Mouse (Mus musculus) midbrain, postnatal 0 days (tissue): ENCODE measurements around the gene Tmem262. TPM values are rescaled to one million over a fixed set of nuclear protein-coding genes. Genes with fewer than 3 reads are reported as not detected.

Experiments
- ATAC-seq: fragments of 200-750 bp; cut with Nextera tagmentation; 2 replicates; pipeline ENCODE4 v1.8.0; 2017; ENCODE audit warnings: moderate number of reproducible peaks, mild to moderate bottlenecking, moderate TSS enrichment, moderate library complexity; ENCODE audit not compliant: low FRiP score
- DNase-seq: peaks from one replicate; pipeline ENCODE4 v3.0.0-alpha.2; 2015; ENCODE audit warnings: low spot score
- H3K27ac ChIP-seq: fragments of 300-500 bp; sonication (generic); 2 replicates; pipeline ENCODE4 v1.5.1; 2014; ENCODE audit warnings: low read depth, mild to moderate bottlenecking, low read length, mixed read lengths
- H3K27me3 ChIP-seq: fragments of 300-500 bp; sonication (generic); 2 replicates; pipeline ENCODE4 v1.6.1; 2014; ENCODE audit warnings: low read length, control low read depth, mixed read lengths; ENCODE audit not compliant: insufficient read depth
- H3K36me3 ChIP-seq: fragments of 300-500 bp; sonication (generic); 2 replicates; pipeline ENCODE4 v1.6.1; 2014; ENCODE audit warnings: low read length, control low read depth, mixed read lengths; ENCODE audit not compliant: insufficient read depth
- H3K4me1 ChIP-seq: fragments of 300-500 bp; sonication (generic); 2 replicates; pipeline ENCODE4 v1.6.1; 2014; ENCODE audit warnings: mild to moderate bottlenecking, control low read depth, antibody characterized with exemption, low read length, mixed read lengths; ENCODE audit not compliant: insufficient read depth
- H3K4me2 ChIP-seq: fragments of 300-500 bp; sonication (generic); 2 replicates; pipeline ENCODE4 v1.6.1; 2014; ENCODE audit warnings: low read depth, mild to moderate bottlenecking, low read length, mixed read lengths; ENCODE audit not compliant: poor library complexity, severe bottlenecking
- H3K4me3 ChIP-seq: fragments of 300-500 bp; sonication (generic); 2 replicates; pipeline ENCODE4 v1.5.1; 2014; ENCODE audit warnings: low read depth, mild to moderate bottlenecking, low read length, moderate library complexity
- H3K9ac ChIP-seq: fragments of 300-500 bp; sonication (generic); replicated peaks from 2 replicates; pipeline ENCODE4 v1.6.1; 2014; ENCODE audit warnings: mild to moderate bottlenecking, low read length, moderate library complexity, mixed read lengths; ENCODE audit not compliant: poor library complexity, severe bottlenecking
- H3K9me3 ChIP-seq: fragments of 300-500 bp; sonication (generic); 2 replicates; pipeline ENCODE4 v1.6.1; 2016; ENCODE audit warnings: low read length, control low read depth
- CTCF ChIP-seq: IDR thresholded peaks from 2 replicates; pipeline ENCODE4 v1.5.1; 2016; ENCODE audit warnings: antibody characterized with exemption, mild to moderate bottlenecking
- WGBS: fragments of 180-500 bp; shearing (Covaris S2); extraction: QIAGEN DNeasy Blood & Tissue Kit; methylation state at CpG from one replicate; pipeline ENCODE4 v1.1.7; 2014; 5-methylcytosine and 5-hydroxymethylcytosine counted together
- polyA plus RNA-seq: library from polyadenylated mRNA; unstranded; fragments of >200 nt; fragmentation: Nextera tagmentation; extraction: Ambion mirVana; gene quantifications from 2 replicates; pipeline ENCODE4 v1.2.1, GENCODE M21; 2015
- total RNA-seq: library from RNA; depleted of rRNA; stranded (reverse); fragments of >200 nt; gene quantifications from 2 replicates; pipeline ENCODE4 v1.2.3, GENCODE M21; 2014

The Tmem262 gene
- total and polyA plus RNA-seq, 2 experiments from 2014 or later: not detected

DNA sequence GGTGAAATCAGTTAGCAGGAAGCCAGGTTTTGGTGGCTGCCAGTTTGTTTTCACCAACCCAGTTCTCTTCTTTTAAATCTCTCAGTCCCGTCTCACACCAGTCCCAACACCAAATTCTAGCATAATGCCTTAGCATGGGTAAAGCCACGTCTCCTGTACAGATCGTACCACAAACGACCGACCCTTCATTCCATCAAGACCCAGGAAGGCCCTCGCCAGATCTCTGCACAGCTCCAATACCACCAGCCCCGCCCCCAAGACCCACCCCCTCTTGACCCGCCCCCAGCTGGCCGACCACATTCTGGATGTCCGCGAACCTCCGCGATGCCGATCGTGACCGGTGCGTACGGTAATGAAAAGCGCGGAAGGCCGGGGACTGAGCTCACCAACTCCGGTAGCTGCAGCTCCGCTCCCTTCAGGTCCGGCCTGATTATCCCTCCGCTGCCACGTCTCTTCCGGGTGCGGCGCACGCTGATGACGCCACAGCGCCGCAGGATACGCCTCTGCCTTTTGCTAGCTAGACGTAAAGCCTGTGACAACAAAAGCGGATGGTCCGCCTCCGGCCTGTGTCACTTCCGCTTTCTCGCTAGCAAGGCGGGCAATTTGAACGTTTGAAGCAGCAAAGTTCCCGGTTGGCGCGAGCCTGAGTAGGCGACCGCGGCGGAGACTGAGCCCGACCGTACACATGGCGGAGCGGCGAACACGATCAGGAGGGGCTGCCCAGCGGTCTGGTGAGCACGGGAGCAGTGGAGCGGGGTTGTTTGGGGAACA lies 4.8 kb downstream of the Tmem262 start, which contains the start of the genes Zfpl1 and Cdca5:
TSS of gene Zfpl1 (minus strand) at position 479 of the 771 bp plus-strand sequence.
TSS of gene Cdca5 (plus strand) at position 506 of the 771 bp plus-strand sequence.
- H3K4me3 ChIP-seq: peak within 1 kb of the TSS; percentile 70
- under 1% methylated on average over 58 of the region's 58 CpGs for WGBS
- TF ChIP-seq CTCF: no peak

DNA sequence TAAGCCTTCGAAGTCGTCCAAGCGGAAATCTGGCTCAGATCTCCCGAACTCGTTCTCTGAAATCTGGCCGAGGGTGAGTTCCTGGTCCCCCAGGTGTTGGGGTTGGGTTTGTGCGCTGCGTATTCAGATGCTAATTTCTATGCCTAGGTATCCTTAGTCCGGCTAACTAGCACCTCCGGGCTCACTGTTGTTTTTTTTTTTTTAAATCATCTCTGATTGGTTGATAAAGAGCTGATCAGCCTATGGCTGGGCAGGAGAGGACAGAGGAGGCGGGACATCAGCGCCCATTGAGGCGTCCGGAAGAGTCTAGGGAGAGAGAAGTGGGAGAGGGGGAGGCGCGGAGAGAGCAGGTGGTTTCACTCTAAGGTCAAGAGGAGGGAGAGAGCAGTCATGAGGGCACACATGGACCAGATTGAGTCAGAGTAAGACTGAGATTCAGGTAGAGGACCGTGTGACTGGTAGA lies 5.6 kb downstream of the Tmem262 start:
- Histone ChIP-seq H3K4me2 (peak overlapping the region; percentile 93), H3K36me3 (peaks cover 15% of the 10 kb centered on the region), H3K27me3 (no peaks in the 10 kb centered on the region), H3K27ac (no peak overlapping the region), H3K4me1 (peaks cover 7% of the 10 kb centered on the region; the same call in 1 of the 2 replicates), H3K4me3 (peak overlapping the region; percentile 70), H3K9me3 (no peaks in the 10 kb centered on the region), H3K9ac (no peak overlapping the region)
- TF ChIP-seq CTCF: no peak
- DNase-seq (peak; percentile 61), ATAC-seq (no peak)
- 1% methylated on average over 17 of the region's 17 CpGs for WGBS

More for the DNA sequence above, 4.8 kb downstream of the Tmem262 start, which contains the start of the genes Zfpl1 and Cdca5:
- DNase-seq: peak; percentile 99
- H3K27me3 ChIP-seq: no peaks in the 10 kb centered on the region
- peak within 1 kb of the TSS; percentile 63 for H3K9ac ChIP-seq
- H3K4me1 ChIP-seq: peaks cover 7% of the 10 kb centered on the region; the same call in 1 of the 2 replicates
- peaks cover 22% of the 10 kb centered on the region for H3K36me3 ChIP-seq
- peak within 1 kb of the TSS; percentile 93 for H3K4me2 ChIP-seq
- peak; percentile 88 for ATAC-seq
- H3K9me3 ChIP-seq: no peaks in the 10 kb centered on the region
- H3K27ac ChIP-seq: peak within 1 kb of the TSS; percentile 65

DNA sequence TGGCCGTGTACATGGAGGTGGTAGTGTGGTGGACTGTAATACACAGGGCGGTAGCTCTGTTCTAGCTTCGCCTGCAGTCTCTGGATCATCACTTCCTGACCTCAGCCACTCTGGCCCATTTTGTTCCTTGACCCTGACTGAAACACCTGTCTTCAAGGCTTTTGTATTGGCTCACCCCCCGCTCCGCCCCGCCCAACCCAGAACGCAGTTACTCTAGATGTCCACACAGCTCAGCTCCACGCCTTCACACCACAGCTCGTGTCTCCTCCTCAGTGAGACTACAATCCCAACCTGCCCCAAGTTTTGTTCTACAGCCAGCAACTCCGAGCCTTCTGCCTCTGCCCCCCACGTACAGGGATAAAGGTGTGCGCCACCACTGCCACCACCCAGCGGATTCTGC lies 9.0 kb downstream of the Tmem262 start:
- WGBS: 95% methylated on average over 13 of the region's 13 CpGs

DNA sequence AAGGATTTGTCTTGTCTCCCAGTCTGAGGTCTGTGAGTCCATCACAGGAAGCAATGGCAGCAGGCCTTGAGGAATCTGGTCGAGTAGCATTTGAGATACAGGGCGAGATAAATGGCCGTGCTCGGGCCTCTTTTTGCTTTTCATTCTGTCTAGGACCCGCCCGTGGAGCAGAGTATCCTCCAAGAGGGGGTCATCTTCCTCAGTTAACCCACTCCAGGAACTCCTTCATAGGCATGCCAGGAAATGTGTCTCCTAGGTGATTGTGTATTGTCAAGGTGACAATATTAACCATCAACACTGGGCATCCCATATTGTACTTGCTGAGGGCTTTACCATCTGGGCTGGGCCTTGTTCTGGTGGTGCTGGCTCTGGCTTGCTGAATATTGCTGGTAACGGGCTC lies 14.3 kb downstream of the Tmem262 start, which contains the start of gene AC131692.1:
TSS of gene AC131692.1 (plus strand) at position 301 of the 400 bp plus-strand sequence.
- no peaks in the 10 kb centered on the region for H3K9me3 ChIP-seq
- no peaks in the 10 kb centered on the region for H3K36me3 ChIP-seq
- ATAC-seq: no peak
- H3K4me1 ChIP-seq: no peaks in the 10 kb centered on the region
- H3K9ac ChIP-seq: no peak within 1 kb of the TSS
- no peaks in the 10 kb centered on the region for H3K27me3 ChIP-seq
- DNase-seq: no peak
- no peak within 1 kb of the TSS for H3K4me3 ChIP-seq
- H3K4me2 ChIP-seq: no peak within 1 kb of the TSS
- TF ChIP-seq CTCF: no peak
- WGBS: 94% methylated on average over 7 of the region's 7 CpGs
- H3K27ac ChIP-seq: no peak within 1 kb of the TSS

More for the DNA sequence above, 9.0 kb downstream of the Tmem262 start:
- no peak overlapping the region for H3K27ac ChIP-seq
- H3K4me1 ChIP-seq: peaks cover 5% of the 10 kb centered on the region; the same call in 1 of the 2 replicates
- H3K4me2 ChIP-seq: no peak overlapping the region
- DNase-seq (no peak), ATAC-seq (no peak)
- H3K4me3 ChIP-seq: no peak overlapping the region
- no peak for TF ChIP-seq CTCF
- H3K9ac ChIP-seq: no peak overlapping the region
- no peaks in the 10 kb centered on the region for H3K27me3 ChIP-seq
- no peaks in the 10 kb centered on the region for H3K36me3 ChIP-seq
- no peaks in the 10 kb centered on the region for H3K9me3 ChIP-seq

DNA sequence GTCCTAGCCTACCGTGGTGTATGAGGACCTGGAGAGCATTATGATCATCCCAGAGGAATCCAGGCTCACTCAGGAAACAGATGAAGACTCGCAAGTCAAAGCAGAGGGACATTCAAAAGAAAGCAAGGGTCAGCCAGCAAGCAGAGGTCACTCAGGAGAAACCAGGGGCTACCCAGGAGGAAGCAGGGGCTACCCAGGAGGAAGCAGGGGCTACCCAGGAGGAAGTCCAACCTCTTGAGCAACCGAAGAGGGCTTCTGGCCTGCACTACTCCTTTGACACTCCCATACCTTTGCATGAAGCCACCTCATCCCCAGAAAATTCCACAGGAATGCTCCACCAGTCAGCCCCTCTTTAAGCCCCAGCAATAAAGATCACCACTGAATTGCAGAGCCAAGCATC lies 18.0 kb downstream of the Tmem262 start:
- H3K4me2 ChIP-seq: no peak overlapping the region
- H3K9me3 ChIP-seq: no peaks in the 10 kb centered on the region
- no peak for TF ChIP-seq CTCF
- H3K27me3 ChIP-seq: no peaks in the 10 kb centered on the region
- H3K36me3 ChIP-seq: no peaks in the 10 kb centered on the region
- DNase-seq: no peak
- no peak for ATAC-seq
- no peaks in the 10 kb centered on the region for H3K4me1 ChIP-seq
- no peak overlapping the region for H3K9ac ChIP-seq
- H3K4me3 ChIP-seq: no peak overlapping the region
- 93% methylated on average over 3 of the region's 3 CpGs for WGBS
- no peak overlapping the region for H3K27ac ChIP-seq

DNA sequence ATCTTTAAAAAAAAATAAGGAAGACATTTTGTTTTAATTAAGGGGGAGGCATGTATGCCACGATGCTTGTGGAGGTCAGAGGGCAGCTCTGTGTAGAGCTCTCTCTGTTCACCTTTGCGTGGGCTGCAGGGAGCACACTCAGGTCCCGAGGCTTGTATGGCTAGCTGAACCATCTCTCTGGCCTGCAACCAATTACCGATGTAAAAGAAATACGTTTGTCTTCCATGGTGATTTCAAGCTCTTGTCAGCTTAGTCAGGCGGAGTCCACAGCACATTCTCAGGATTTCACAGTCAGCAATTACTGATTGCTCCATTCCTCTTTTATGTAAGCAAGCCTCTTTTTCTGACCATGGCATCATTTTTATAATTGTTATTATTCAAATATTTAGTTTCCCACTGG lies 21.4 kb downstream of the Tmem262 start:
- Histone ChIP-seq H3K4me1 (no peaks in the 10 kb centered on the region), H3K27ac (no peak overlapping the region), H3K9ac (no peak overlapping the region), H3K9me3 (no peaks in the 10 kb centered on the region), H3K36me3 (no peaks in the 10 kb centered on the region), H3K4me2 (no peak overlapping the region), H3K27me3 (no peaks in the 10 kb centered on the region), H3K4me3 (no peak overlapping the region)
- no peak for ATAC-seq
- 78% methylated on average over 6 of the region's 6 CpGs for WGBS
- DNase-seq: no peak
- no peak for TF ChIP-seq CTCF
